Mouse (Mus musculus) embryonic stem cell, embryonic (primary cell): Measurements from ENCODE around the gene Ap3b2.

ENCODE experiments used
- CTCF ChIA-PET, 4 experiments: fragments of 300-600 bp in 2 of 4; fragments of 350-600 bp in 2 of 4; sonication (Branson Sonifier 250); formaldehyde crosslinking; loops; one replicate each; lab custom pipeline; 2022; ENCODE audit warnings: inconsistent platforms in 2 of 4; lab: Charles Lee
- POLR2A ChIA-PET, 4 experiments: fragments of 300-600 bp in 2 of 4; fragments of 350-600 bp in 2 of 4; sonication (Branson Sonifier 250); formaldehyde crosslinking; loops; one replicate each; lab custom pipeline; 2022; ENCODE audit warnings: antibody characterized with exemption in 4 of 4, inconsistent platforms in 1 of 4; lab: Charles Lee

Ap3b2 gene

GRCm38 (mm10) chr7:81452971-81453441, 40.7 kb downstream of the Ap3b2 start:
- ChIA-PET CTCF (interaction anchor here in 1 of 4 experiments (0.7 kb wide), 1 partner anchor 118 kb away, joined by 3 read pairs; the partner anchor contains the start of gene Whamm), POLR2A (interaction anchor here in 2 of 4 experiments (0.6 to 3.0 kb wide), 6 partner anchors 27 to 560 kb away, joined by 3 to 33 read pairs (median 6); partner anchors contain the start of gene Whamm (in 1 of the 2))
